In genomic region chr14:122951676-122952445, GRCm38 (mm10) we compare ENCODE assay signal across 15 mouse cellular contexts. TPM values are rescaled to one million over a fixed set of nuclear protein-coding genes. Genes with fewer than 3 reads are reported as not detected.
DNase-seq lines count a peak whose midpoint lies in the region; ATAC-seq lines count a peak whose summit lies in the region.
"Had no signal": no experiment of that assay in that cellular context is flagged by ENCODE, and none has a peak within 500 bp of the region (broad histone marks: within the 10 kb centered on the region; RNA-seq: fewer than 3 reads in every experiment).

No protein-coding gene starts in this region.

- peak; percentile 83 for DNase-seq in CD4-positive helper T cell, adult 2 months (ENCODE audit: low read depth, low spot score)
- no peak for DNase-seq in B cell, adult 2 months
- no peak for DNase-seq in adrenal gland, adult 2 months
- DNase-seq in urinary bladder, postnatal 4 days (ENCODE audit: low spot score in 2 of 2): no peak
- DNase-seq: adrenal gland, postnatal 36 days; cerebellum, adult 11-12 months; gastrocnemius, adult 2 months; heart, postnatal 4 days; kidney, postnatal 25 days; lung, postnatal 4 days had no signal

- ATAC-seq in CD4-positive, CD25-positive, alpha-beta regulatory T cell, adult 4 months: peak; percentile 86
- peak; percentile 77 for ATAC-seq in granulocyte monocyte progenitor cell, adult 5-6 weeks (replicated peaks; ENCODE audit: poor library complexity, severe bottlenecking)
- ATAC-seq in monocyte, adult 5-6 weeks (replicated peaks; ENCODE audit: insufficient number of reproducible peaks, low FRiP score, low TSS enrichment, poor library complexity, severe bottlenecking): peak; percentile 47; the same call in 1 of the 2 replicates
- ATAC-seq: intestine, postnatal 0 days; midbrain, embryonic 13.5 days had no signal

RNA-seq across cellular contexts. Expression of gene Tmtc4, which starts 32.0 kb away (rescaled TPM):
- 10 to 100 TPM; 28.3 to 29.9 TPM for polyA plus RNA-seq in CD4-positive, CD25-positive, alpha-beta regulatory T cell, adult 4 months (2017; shearing (Covaris generic))
- 2.8 and 6.3 TPM in 2 replicates for total RNA-seq in granulocyte monocyte progenitor cell, adult 5-6 weeks (2014; fragmentation: Nextera tagmentation)
- 8.5 and 13.2 TPM in 2 replicates for total RNA-seq in granulocyte monocyte progenitor cell, adult 5-6 weeks (2017)
- 2.9 to 9.5 TPM (median 8.0 TPM) in 3 replicates for total RNA-seq in monocyte, adult 5-6 weeks (2017)
- 10 to 100 TPM; 18.7 to 22.4 TPM for total RNA-seq in adrenal gland, adult 2 months (2021)
- 3.0 and 7.0 TPM in 2 replicates for polyA plus RNA-seq in adrenal gland, adult 2 months (2012; rRNA removed)

RNA-seq across cellular contexts. Expression of gene Ggact, which starts 38.3 kb away (rescaled TPM):
- polyA plus RNA-seq in CD4-positive, CD25-positive, alpha-beta regulatory T cell, adult 4 months (2017; shearing (Covaris generic)): 10 to 100 TPM; 19.1 to 23.2 TPM
- 2.2 and 3.7 TPM in 2 replicates for total RNA-seq in granulocyte monocyte progenitor cell, adult 5-6 weeks (2014; fragmentation: Nextera tagmentation)
- total RNA-seq in granulocyte monocyte progenitor cell, adult 5-6 weeks (2017): 0.31 and 2.3 TPM in 2 replicates
- total RNA-seq in monocyte, adult 5-6 weeks (2017): 0.75 to 6.5 TPM (median 5.6 TPM) in 3 replicates
- 10 to 100 TPM; 55.0 to 91.5 TPM for total RNA-seq in adrenal gland, adult 2 months (2021)
- polyA plus RNA-seq in adrenal gland, adult 2 months (2012; rRNA removed): 34.0 and 36.4 TPM in 2 replicates
